Mouse (Mus musculus): Measurements from ENCODE around the gene Ldhc. TPM values are rescaled to one million over a fixed set of nuclear protein-coding genes. Genes with fewer than 3 reads are reported as not detected.
"Not testable (repeated sequence)": the region's sequence is repeated elsewhere in the genome, so short reads cannot be mapped to it uniquely, and the experiment has no call there.

Ldhc gene
- polyA plus RNA-seq, 1 experiment from 2014 or later: not detected

- WGBS: 88% methylated on average over 8 of the region's 8 CpGs
- H3K27ac ChIP-seq; H3K4me3 ChIP-seq; DNase-seq (ENCODE audit: low spot score); H3K4me1 ChIP-seq (replicated peaks); H3K27me3 ChIP-seq (ENCODE audit: insufficient read depth, poor library complexity, severe bottlenecking); H3K9me3 ChIP-seq: not testable (repeated sequence)
- H3K36me3 ChIP-seq: peaks cover 54% of the 10 kb centered on the region
Observed at GRCm38 (mm10) chr7:46881941-46882340, 20.9 kb downstream of the Ldhc start.

GRCm38 (mm10) chr7:46883304-46883703 is 22.3 kb downstream of the Ldhc start:
- H3K4me1 ChIP-seq (replicated peaks): no peaks in the 10 kb centered on the region
- no peaks in the 10 kb centered on the region for H3K27me3 ChIP-seq (ENCODE audit: insufficient read depth, poor library complexity, severe bottlenecking)
- no peak overlapping the region for H3K4me3 ChIP-seq
- no peaks in the 10 kb centered on the region for H3K9me3 ChIP-seq
- H3K27ac ChIP-seq: no peak overlapping the region
- no peak for DNase-seq (ENCODE audit: low spot score)
- 87% methylated on average over 3 of the region's 3 CpGs for WGBS
- peaks cover 67% of the 10 kb centered on the region for H3K36me3 ChIP-seq

GRCm38 (mm10) chr7:46895511-46895910 is 34.5 kb downstream of the Ldhc start:
- Histone ChIP-seq H3K4me1 (replicated peaks) (no peaks in the 10 kb centered on the region), H3K27me3 (ENCODE audit: insufficient read depth, poor library complexity, severe bottlenecking) (no peaks in the 10 kb centered on the region), H3K36me3 (peaks cover 99% of the 10 kb centered on the region), H3K4me3 (no peak overlapping the region), H3K27ac (no peak overlapping the region), H3K9me3 (no peaks in the 10 kb centered on the region)
- 88% methylated on average over 3 of the region's 3 CpGs for WGBS
- no peak for DNase-seq (ENCODE audit: low spot score)

- no peaks in the 10 kb centered on the region for H3K27me3 ChIP-seq (ENCODE audit: insufficient read depth, poor library complexity, severe bottlenecking)
- H3K36me3 ChIP-seq: peaks cover 99% of the 10 kb centered on the region
- no peak overlapping the region for H3K4me3 ChIP-seq
- no peaks in the 10 kb centered on the region for H3K9me3 ChIP-seq
- no peak for DNase-seq (ENCODE audit: low spot score)
- H3K4me1 ChIP-seq (replicated peaks): no peaks in the 10 kb centered on the region
- H3K27ac ChIP-seq: no peak overlapping the region
- WGBS: 89% methylated on average over 3 of the region's 3 CpGs
Observed at GRCm38 (mm10) chr7:46899343-46899742, 38.3 kb downstream of the Ldhc start.

GRCm38 (mm10) chr7:46911250-46911649 is 50.2 kb downstream of the Ldhc start:
- DNase-seq (ENCODE audit: low spot score): no peak
- H3K9me3 ChIP-seq: no peaks in the 10 kb centered on the region
- no peaks in the 10 kb centered on the region for H3K4me1 ChIP-seq (replicated peaks)
- H3K36me3 ChIP-seq: peaks cover 97% of the 10 kb centered on the region
- H3K4me3 ChIP-seq: no peak overlapping the region
- WGBS: 96% methylated on average over 3 of the region's 3 CpGs
- H3K27ac ChIP-seq: no peak overlapping the region
- no peaks in the 10 kb centered on the region for H3K27me3 ChIP-seq (ENCODE audit: insufficient read depth, poor library complexity, severe bottlenecking)

- no peak overlapping the region for H3K27ac ChIP-seq
- no peak overlapping the region for H3K4me3 ChIP-seq
- H3K36me3 ChIP-seq: peaks cover 65% of the 10 kb centered on the region
- no peaks in the 10 kb centered on the region for H3K27me3 ChIP-seq (ENCODE audit: insufficient read depth, poor library complexity, severe bottlenecking)
- peaks cover 26% of the 10 kb centered on the region for H3K4me1 ChIP-seq (replicated peaks)
- WGBS: 89% methylated on average over 3 of the region's 3 CpGs
- H3K9me3 ChIP-seq: no peaks in the 10 kb centered on the region
- no peak for DNase-seq (ENCODE audit: low spot score)
Observed at GRCm38 (mm10) chr7:46916376-46916775, 55.4 kb downstream of the Ldhc start.

GRCm38 (mm10) chr7:46918678-46919371 is 57.8 kb downstream of the Ldhc start:
- Histone ChIP-seq H3K27ac (peak overlapping the region; percentile 98), H3K4me1 (replicated peaks) (peaks cover 26% of the 10 kb centered on the region), H3K4me3 (peak overlapping the region; percentile 93), H3K27me3 (ENCODE audit: insufficient read depth, poor library complexity, severe bottlenecking) (no peaks in the 10 kb centered on the region), H3K9me3 (no peaks in the 10 kb centered on the region), H3K36me3 (peaks cover 40% of the 10 kb centered on the region)
- DNase-seq (ENCODE audit: low spot score): peak; percentile 5
- 22% methylated on average over 13 of the region's 13 CpGs for WGBS

GRCm38 (mm10) chr7:46919551-46920176 is 58.7 kb downstream of the Ldhc start, which contains the start of gene Tsg101:
Gene Tsg101, minus strand, starts transcription at chr7:46919969.
- peaks cover 32% of the 10 kb centered on the region for H3K36me3 ChIP-seq
- H3K4me3 ChIP-seq: peak within 1 kb of the TSS; percentile 93
- peak; percentile 94 for DNase-seq (ENCODE audit: low spot score)
- H3K4me1 ChIP-seq (replicated peaks): peaks cover 26% of the 10 kb centered on the region
- WGBS: under 1% methylated on average over 75 of the region's 75 CpGs
- no peaks in the 10 kb centered on the region for H3K9me3 ChIP-seq
- H3K27me3 ChIP-seq (ENCODE audit: insufficient read depth, poor library complexity, severe bottlenecking): no peaks in the 10 kb centered on the region
- H3K27ac ChIP-seq: peak within 1 kb of the TSS; percentile 98

- no peaks in the 10 kb centered on the region for H3K9me3 ChIP-seq
- DNase-seq (ENCODE audit: low spot score): no peak
- no peak overlapping the region for H3K27ac ChIP-seq
- H3K36me3 ChIP-seq: peaks cover 14% of the 10 kb centered on the region
- H3K27me3 ChIP-seq (ENCODE audit: insufficient read depth, poor library complexity, severe bottlenecking): no peaks in the 10 kb centered on the region
- no peak overlapping the region for H3K4me3 ChIP-seq
- WGBS: 88% methylated on average over 4 of the region's 4 CpGs
- peaks cover 22% of the 10 kb centered on the region for H3K4me1 ChIP-seq (replicated peaks)
Observed at GRCm38 (mm10) chr7:46922075-46922474, 61.1 kb downstream of the Ldhc start.

Other genes starting within 250 kb of the Ldhc start
- 16.2 and 18.7 TPM in 2 replicates for gene Sergef, start 221.4 kb upstream of the Ldhc start, polyA plus RNA-seq (2016; fragmentation: Nextera tagmentation; extraction: Ambion mirVana)
- 0.67 and 1.6 TPM in 2 replicates for gene Tph1, start 188.7 kb upstream of the Ldhc start, polyA plus RNA-seq (2016; fragmentation: Nextera tagmentation; extraction: Ambion mirVana)
- 35.7 and 44.7 TPM in 2 replicates for gene Saal1, start 150.5 kb upstream of the Ldhc start, polyA plus RNA-seq (2016; fragmentation: Nextera tagmentation; extraction: Ambion mirVana)
- gene Saa3, start 145.5 kb upstream of the Ldhc start, polyA plus RNA-seq (2016; fragmentation: Nextera tagmentation; extraction: Ambion mirVana): not detected in 2 replicates
- not detected in 2 replicates for gene Saa4, start 128.6 kb upstream of the Ldhc start, polyA plus RNA-seq (2016; fragmentation: Nextera tagmentation; extraction: Ambion mirVana)
- 0.21 and 1.3 TPM in 2 replicates for gene Saa1, start 118.2 kb upstream of the Ldhc start, polyA plus RNA-seq (2016; fragmentation: Nextera tagmentation; extraction: Ambion mirVana)
- 0.29 and 0.58 TPM in 2 replicates for gene Saa2, start 109.4 kb upstream of the Ldhc start, polyA plus RNA-seq (2016; fragmentation: Nextera tagmentation; extraction: Ambion mirVana)
- gene Hps5, start 65.1 kb upstream of the Ldhc start, polyA plus RNA-seq (2016; fragmentation: Nextera tagmentation; extraction: Ambion mirVana): 20.0 and 21.1 TPM in 2 replicates
- gene Gtf2h1, start 65.1 kb upstream of the Ldhc start, polyA plus RNA-seq (2016; fragmentation: Nextera tagmentation; extraction: Ambion mirVana): 42.0 and 53.0 TPM in 2 replicates
- 2,204 and 3,422 TPM in 2 replicates for gene Ldha, start 19.7 kb upstream of the Ldhc start, polyA plus RNA-seq (2016; fragmentation: Nextera tagmentation; extraction: Ambion mirVana)
- gene Tsg101, start 58.8 kb downstream of the Ldhc start, polyA plus RNA-seq (2016; fragmentation: Nextera tagmentation; extraction: Ambion mirVana): 262 and 315 TPM in 2 replicates
- 9.9 and 12.3 TPM in 2 replicates for gene Uevld, start 97.3 kb downstream of the Ldhc start, polyA plus RNA-seq (2016; fragmentation: Nextera tagmentation; extraction: Ambion mirVana)
- gene Gm9999, start 122.4 kb downstream of the Ldhc start, polyA plus RNA-seq (2016; fragmentation: Nextera tagmentation; extraction: Ambion mirVana): not detected in 2 replicates
- gene Spty2d1, start 147.2 kb downstream of the Ldhc start, polyA plus RNA-seq (2016; fragmentation: Nextera tagmentation; extraction: Ambion mirVana): 10.4 and 11.7 TPM in 2 replicates
- gene Tmem86a, start 189.4 kb downstream of the Ldhc start, polyA plus RNA-seq (2016; fragmentation: Nextera tagmentation; extraction: Ambion mirVana): 11.2 and 12.8 TPM in 2 replicates